In the genomic region with DNA sequence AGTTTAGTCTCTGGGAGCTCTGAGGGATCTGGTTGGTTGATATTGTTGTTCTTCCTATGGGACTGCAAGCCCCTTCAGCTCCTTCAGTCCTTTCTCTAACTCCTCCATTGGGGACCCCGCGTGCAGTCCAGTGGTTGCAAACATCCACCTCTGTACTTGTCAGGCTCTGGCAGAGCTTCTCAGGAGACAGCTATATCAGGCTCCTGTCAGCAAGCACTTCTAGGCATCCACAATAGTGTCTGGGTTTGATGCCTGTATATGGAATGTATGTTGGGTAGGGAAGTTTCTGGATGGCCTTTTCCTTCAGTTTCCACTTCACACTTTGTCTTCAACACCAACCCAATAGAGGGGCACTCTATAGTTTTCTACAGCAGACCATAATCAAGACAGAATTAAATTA, we compare ENCODE assay signal across 9 mouse cellular contexts. TPM values are rescaled to one million over a fixed set of nuclear protein-coding genes. Genes with fewer than 3 reads are reported as not detected.
"Had no signal": no experiment of that assay in that cellular context is flagged by ENCODE, and none has a peak within 500 bp of the region (broad histone marks: within the 10 kb centered on the region; RNA-seq: fewer than 3 reads in every experiment).

No protein-coding gene starts in this region.

RNA-seq across cellular contexts. Expression of a gene that starts 30.5 kb away (rescaled TPM):
- total RNA-seq: common myeloid progenitor, adult 5-6 weeks; forebrain, postnatal 0 days; granulocyte monocyte progenitor cell, adult 5-6 weeks had no signal
- polyA plus RNA-seq: erythroblast, embryonic 14.5 days; forebrain, embryonic 11.5 days; forebrain, embryonic 12.5 days; forebrain, embryonic 13.5 days; forebrain, embryonic 14.5 days; forebrain, postnatal 0 days; gonadal fat pad, adult 2 months had no signal
